Mouse (Mus musculus) thymus, postnatal 14 days (tissue): ENCODE data around the gene Tob2.

Source experiments
- DNase-seq: peaks from one replicate; pipeline ENCODE4 v3.0.0; 2021

Tob2 gene

DNA sequence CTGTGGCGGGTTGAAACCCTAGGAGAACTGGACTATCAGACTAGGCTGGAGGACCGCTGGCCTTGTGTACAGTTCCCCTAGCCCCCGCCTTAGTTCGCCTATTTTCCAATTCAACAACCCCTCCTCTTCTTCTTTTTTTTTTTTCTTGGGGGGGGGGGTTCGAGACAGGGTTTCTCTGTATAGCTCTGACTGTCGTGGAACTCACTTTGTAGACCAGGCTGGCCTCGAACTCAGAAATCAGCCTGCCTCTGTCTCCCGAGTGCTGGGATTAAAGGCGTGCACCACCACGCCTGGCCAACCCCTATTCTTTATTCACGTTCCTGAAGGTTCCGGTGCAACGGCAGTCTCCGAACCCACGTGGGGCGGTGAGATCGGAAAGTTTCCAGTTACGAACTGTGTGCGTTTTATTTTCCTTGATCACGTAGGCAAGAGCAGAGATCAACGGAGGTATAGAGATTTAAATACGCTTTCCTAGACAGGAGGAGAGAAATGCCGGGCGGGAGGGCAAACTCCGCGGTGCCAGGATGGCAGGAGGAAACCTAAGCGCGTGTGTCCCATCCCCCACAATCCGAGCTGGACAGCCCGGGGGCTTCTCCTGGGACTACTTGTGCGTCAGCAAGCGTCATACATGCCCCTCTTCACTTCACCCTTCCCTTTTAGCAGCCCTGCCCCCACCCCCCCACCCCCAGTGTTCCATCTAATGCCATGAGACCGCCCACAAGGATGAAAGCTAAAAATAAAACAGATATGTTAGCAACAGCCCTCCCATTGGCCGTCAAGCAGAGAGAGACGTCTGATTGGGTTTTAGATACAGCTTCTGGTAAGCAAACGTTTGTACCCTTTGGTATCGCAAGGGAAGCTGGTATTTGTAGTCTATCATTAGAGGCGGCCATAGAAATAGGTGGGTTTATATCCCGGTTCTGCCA, 997 bp upstream of the Tob2 start:
- peak; percentile 86 for DNase-seq

DNA sequence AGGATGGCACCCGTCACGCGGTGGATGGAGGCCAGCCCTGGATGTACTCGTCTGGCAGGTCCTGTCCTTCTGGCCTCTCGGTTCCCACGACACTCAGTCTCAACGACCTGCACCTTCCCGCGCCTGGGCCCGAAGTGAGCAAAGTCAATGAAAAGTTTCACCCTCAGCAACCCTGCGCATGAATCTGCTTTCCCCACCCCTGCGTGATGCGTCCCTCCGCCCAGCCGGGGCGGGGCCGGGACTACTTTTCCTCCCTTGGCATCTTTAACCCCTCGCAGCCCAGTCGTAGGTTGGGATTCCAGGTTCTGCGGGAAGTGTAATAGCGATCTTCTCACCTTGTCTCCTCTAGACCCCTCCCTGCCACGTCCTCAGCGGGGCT, 469 bp downstream of the Tob2 start:
- DNase-seq: peak; percentile 95

DNA sequence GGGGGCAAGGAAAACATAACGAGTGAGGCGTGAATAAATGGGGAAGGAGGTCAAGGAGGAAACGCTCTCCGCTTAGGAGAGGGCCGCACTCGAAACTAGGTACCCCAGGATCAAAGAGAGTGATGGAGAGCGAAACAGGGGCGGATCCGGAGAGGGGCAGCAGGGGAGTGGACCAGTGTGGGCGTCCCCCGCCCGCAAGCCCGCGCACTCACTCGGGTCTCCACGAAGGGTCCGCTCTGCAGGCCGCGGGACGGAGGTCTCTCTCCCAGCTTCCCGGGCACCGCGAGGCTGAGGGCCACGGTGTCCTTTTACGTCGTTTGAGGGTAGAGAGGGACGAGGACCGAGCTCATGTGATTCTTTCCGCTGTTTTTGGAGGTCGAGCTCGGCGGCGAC, 876 bp downstream of the Tob2 start:
- DNase-seq: peak; percentile 69

DNA sequence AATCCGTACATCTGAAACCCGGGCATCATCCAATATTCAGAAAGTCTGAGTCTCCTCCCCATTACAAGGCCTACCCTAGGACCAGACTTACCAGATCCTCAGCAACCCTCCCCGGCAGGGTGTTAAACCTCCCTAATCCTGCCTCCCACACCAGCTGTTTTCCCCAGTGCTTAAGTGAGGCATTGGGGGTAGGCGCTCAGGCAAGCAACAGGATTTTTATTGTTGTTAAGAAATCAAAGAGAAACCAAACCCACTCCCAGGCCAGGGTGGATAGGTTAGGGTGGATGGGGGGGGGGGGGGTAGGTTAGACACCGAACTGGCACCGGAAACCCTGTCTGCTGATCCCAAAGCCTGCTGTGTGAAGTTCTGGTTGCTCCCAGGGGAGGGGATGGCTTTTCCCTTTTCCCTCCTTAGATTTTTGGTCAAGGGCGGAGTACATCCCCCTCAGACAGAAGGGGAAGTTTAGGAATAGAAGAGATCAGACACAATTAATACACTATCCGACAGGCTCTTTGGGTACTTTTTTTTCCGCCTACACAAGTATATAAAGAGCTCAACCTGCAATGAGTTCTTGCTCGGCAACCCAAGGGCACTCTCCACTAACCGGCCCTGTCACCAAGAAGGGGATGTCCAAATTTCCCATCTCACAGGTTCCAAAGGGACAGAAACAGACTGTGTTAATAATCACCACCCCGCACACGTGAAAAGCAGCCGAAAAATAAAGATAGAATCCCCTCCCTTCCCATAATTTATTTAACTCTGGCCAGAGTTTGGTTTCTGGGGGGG, 1.5 kb downstream of the Tob2 start:
- peak; percentile 40 for DNase-seq

DNA sequence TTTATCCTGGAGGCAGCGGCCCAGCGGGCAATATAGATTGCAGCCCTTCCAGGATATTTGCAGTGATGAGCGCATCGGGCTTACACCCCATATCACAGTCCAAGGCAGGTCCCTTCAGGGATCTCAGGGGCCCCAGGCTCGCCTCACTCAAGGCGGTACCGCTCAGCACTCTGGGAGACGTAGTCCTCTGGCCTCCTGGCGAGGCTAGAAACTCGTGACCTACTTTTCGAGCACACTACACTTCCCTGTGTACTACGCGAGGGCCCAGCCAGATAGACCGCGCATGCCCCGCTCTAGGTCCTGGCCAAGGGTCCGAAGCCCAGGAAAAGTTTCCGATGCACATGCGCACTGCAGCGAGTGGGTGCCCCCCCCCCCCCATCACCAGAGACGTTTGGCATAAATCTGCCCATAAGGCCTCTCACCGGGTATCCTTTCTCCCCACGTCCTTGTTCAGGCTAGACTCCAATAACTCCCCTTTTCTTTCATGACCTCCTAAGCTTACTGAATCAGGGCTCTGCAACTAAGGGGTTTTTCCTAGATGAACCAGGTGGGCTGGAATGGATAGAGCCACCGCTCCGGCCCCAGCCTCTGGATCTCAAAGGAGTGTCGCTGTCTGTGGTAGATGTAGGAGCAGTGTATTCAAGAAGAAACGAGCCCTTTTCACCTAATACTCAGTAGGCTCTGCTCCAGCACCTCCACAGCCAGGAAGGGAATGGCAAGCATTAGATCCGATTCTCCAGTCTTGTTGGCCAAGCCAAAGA, 2.4 kb downstream of the Tob2 start:
- DNase-seq: peak; percentile 85

DNA sequence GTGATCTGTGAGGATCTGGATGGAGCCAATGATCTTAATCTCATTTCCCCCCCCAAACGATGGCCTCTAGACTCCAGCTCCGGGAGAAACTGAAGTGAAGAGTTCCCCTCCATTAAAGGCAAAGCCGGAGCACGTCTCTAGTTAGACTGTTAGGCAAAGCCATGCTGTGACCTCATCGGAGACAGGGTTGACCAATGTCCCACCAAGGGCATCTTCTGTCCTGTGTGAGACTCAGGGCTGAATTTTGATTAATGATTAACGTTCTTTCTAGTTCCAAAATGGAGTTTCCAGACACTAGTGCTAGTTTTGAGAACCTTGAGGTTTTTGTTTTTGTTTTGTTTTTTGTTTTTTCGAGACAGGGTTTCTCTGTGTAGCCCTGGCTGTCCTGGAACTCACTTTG, 5.5 kb downstream of the Tob2 start:
- DNase-seq: no peak

DNA sequence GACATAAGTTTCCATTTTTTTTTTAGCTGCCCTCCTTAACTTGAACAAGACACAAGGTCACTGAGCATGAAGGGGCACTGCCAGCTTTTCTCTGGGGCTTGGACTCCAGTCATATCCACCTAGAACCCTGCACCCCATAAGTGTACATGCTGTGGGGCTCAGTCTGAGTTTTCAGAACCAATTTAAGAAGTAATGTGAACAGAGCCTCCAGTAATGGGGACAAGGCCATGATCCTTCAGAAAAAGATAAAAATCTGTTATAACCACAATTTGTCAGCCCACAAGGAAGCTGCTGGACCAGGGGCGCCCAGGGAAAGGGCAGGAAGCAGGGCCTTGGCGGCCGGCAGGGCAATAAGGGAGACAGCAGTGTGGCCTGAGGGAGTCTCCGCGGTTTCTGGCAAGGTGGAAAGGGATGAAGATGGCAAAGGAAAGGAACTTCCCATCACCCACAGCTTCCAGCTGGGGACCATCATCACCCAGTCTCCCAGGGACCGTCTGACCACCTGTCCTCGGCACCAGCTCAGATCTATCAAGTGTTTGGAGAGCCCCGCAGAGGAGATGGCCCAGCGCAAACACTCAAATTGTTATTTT, 6.1 kb downstream of the Tob2 start:
- DNase-seq: no peak

DNA sequence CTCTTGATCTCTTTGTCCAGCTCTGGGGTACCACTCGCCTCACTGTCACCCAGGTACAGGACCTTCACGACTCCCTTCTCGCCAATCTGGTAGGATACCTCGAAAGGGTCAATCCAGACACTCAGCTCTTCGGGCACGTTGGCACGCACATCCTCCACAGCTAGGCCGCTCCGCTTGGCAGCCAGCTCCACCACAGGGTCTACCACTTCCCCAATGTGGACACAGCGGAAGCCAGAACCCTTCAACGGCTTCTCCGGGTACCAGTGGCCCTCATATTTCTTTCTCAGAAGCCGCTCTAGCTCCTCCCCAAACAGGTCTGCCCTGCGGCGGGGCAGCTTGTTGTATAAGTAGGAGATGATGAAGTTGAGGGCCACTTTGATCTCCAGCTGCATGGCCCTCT, 7.2 kb downstream of the Tob2 start:
- peak; percentile 23 for DNase-seq

DNA sequence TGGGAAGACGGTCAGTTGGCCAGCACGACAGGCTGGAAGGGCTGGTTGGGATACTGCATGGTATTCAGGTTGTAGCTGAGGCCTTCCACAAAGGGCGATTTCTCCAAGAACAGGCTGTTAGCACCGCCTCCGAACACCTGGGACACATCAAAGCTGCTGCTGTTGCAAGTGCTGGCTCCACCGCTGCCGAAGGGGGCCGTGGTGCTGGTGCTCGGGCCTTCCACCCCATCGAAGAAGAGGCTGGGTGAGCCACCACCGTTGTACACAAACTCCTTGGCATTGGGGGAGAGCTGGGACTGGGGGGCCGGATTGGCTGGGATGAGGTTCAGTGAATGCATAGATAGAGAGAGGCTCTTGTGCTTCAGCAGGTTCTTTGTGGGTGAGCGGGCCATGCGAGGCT, 7.9 kb downstream of the Tob2 start:
- DNase-seq: peak; percentile 58

DNA sequence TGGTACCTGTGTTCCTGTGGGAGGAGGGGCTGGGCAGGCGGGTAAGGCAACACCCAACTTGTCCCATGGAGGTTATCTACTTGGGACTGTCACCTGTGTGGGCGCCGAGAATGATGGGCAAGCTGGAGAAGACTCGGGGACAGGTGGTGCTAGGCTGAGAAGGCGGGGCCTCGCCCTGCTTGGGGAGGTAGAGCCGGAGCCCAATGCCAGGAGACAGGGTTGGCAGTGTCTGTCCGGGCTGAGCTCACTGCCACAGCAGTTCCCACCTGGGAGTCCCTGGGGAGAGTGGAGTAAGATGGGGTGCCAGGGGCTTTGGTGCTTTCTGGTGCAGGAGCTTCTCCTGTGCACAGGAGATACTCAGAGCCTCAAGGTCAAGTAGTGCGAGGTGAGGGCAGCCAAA, 9.5 kb downstream of the Tob2 start:
- DNase-seq: no peak

DNA sequence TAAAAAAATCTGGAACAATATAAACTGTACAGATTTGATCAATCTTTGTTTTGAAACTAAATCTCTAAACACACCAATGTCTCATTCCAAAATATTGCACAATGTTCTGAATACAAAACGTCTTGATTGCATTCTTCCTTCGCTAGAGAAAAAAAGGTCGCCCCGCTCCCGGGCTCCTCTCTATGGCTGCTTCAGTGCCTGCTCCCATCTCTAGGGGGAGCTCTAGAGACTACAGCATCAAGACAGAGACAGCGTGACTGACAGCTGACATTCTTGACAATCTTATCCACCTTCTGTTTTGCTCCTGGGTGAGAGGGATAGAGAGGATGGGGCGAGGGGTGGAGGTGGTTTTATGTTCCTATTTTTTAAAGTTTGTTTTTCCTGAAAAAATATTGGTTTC, 10.3 kb downstream of the Tob2 start:
- peak; percentile 77 for DNase-seq

DNA sequence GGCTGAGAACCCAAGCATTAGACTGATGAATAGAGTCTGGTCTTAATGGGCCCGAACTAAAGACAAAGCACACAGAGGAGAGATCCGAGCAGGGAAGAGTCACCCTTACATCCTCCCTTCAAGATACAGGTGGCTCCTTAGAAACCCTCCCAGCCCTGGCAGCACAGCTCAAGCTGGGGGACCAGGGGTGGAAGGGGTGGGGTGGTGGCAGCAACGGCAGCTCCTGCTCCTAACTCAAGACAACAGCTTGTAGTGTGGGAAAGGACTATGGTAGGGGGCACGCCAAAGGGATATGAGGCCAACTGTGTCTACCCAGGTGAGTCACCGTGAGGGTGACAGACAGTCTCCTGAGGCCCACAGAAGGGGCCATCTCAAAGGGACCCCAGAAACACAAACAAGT, 10.7 kb downstream of the Tob2 start:
- DNase-seq: no peak

DNA sequence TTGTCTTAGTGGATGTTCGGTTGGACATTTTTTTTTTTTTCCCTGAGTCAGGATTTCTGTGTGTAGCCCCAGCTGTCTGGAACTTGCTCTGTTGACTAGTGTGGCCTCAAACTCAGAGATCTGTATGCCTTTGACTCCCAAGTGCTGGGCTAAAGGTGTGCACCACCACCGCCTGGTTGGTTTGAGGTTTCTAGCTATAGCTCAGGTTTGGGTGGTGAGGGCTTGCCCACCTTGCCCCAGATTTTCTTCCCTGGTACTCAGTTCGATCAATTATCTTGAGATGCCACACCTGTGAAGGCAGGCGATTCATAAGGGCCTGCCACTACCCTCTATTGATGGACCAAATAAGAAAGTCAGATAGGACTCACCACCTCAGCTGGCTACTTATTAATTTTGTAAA, 11.4 kb downstream of the Tob2 start:
- DNase-seq: no peak

DNA sequence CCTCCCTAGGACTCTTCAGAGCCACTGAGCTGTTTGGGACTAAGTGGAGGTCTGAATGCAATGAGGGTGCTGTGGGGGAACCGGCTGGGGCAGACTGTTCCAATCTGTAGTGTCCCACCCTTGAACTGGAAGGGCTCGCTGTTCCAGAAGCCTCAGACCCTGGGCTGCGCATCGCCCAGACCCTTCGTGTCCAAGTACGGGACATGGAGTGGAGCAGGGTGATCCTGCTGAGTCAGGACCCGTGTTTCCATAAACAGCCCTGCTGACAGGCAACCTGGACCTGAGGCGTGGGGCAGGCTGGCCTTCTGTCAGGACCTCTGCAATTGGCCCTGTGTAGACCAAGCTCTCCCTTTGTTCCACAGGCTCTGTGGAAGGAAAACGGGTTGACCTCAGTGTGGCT, 11.8 kb downstream of the Tob2 start:
- no peak for DNase-seq

DNA sequence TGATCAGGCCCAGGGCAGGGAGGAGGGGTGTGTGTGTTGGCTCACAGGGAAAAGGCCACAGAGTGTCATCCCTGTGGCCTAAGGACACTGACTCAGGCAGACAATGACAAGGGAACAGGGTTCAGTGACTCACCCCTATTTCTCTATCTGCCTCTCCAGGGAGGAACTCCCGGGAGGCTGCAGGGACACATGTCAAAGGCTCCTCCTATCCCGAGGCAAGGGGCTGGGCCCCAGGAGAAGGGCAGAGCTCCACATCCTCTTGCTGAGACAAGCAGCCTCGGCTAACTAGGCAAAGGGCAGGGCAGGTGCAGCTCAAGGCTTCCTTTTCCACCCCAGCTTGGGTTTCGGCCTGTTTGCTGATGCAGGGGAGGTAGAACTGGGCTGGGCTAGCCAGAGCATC, 12.9 kb downstream of the Tob2 start:
- DNase-seq: no peak

DNA sequence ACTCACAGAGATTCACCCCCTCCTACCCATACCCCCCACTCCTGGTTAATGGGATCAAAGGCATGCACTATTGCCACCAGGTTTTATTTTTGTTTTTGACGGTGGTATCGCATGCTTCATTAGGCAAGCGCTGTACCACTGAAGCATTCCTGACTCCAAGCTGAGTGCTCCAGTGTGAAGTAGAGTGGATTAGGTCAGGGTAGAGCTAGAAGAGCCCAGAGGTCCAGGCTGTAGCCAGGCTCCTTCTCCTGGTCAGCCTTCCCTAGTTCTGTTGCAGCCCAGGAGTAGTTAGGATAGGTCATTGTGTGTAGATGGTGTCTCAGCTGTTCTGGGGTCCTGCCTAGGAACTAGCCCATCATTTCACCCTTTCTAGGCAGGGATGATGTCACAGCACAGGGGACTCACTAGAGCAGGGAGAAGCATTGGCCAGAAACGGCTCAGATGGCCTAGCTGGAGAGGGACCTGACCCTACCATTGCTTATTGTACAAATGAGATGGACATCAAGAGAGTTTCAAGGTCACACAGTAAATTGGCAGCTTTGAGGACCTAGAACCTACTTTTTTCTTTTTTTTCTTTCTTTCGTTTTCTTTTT, 13.5 kb downstream of the Tob2 start:
- no peak for DNase-seq

DNA sequence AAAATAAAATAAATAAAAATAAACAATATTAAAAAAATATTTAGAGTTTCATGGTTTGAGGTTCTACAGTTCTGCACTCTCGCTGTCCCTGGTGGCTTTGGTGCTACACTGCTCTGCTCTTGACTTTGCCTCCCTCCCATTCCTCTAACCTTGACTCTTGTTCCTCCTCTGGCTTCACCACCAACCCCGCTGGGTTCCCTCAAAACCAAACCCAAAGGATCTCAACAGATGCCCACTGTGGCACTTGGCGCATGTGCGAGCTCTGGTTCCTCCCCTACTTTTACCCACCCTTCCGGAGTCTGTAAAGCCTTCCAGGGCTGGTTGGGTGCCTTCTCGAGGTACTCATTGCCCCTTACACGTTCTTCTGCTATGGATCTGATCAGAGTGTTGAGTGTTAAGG, 16.3 kb downstream of the Tob2 start:
- no peak for DNase-seq

DNA sequence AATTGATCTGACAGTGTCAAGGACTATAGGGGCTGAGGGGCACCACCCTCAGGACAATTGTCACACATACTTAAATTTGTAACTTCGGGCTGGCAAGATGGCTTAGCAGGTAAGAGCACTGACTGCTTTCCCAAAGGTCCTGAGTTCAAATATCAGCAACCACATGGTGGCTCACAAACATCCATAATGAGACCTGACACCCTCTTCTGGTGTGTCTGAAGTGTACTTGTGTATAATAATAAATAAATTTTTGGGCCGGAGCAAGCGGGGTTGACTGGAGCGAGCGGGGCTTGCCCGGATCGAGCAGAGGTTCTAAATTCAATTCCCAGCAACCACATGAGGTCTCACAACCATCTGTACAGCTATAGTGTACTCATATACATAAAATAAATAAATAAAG, 18.3 kb downstream of the Tob2 start:
- DNase-seq: no peak

DNA sequence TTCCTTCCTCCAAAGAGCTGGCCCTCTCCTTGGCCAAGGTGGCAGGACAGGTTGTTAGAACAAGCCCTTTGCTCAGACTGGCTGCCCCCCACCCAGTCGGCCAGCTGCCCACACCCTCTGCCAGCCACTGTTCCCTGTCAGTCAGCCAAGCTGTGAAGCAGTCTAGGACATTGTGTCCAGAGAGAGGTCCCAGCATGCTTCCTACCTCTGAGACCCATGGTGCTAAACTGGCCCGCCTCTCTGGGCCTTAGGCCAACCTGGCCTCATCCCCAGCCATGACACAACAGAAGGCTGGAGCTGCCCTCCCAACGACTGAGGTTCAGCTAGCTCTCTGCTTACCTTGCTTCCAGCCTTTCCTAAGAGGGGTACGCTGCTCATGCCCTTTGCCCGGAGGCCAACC, 19.0 kb downstream of the Tob2 start:
- no peak for DNase-seq

DNA sequence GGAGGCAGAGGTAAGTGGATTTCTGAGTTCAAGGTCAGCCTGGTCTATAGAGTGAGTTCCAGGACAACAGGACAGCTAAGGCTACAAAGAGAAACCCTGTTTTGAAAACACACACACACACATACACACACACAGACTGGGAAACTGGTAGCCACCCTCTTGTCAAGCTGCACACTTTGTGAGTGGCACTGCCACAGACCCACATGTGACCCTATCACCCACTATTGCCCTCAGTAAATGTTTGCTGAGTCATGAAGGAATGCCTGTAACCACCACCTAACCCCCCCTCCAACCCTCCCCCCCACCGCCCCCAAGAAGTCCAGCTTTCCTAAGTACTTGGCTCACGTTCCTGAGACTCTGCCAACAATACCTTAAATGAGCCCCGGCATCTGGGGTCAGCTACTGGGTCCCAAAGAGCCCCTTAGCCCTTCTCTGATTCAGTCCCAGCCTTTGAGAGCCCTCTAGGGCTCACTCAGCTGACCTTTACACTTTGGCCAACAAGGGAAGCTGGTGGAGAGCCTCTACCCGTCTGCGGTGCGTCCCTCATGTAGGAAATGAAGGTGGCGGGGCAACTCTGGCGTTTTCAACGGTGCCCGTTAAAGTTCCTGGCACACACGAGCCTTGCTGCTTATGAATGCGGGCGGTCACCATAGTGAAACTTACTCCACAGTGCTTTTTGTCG, 19.9 kb downstream of the Tob2 start:
- no peak for DNase-seq

DNA sequence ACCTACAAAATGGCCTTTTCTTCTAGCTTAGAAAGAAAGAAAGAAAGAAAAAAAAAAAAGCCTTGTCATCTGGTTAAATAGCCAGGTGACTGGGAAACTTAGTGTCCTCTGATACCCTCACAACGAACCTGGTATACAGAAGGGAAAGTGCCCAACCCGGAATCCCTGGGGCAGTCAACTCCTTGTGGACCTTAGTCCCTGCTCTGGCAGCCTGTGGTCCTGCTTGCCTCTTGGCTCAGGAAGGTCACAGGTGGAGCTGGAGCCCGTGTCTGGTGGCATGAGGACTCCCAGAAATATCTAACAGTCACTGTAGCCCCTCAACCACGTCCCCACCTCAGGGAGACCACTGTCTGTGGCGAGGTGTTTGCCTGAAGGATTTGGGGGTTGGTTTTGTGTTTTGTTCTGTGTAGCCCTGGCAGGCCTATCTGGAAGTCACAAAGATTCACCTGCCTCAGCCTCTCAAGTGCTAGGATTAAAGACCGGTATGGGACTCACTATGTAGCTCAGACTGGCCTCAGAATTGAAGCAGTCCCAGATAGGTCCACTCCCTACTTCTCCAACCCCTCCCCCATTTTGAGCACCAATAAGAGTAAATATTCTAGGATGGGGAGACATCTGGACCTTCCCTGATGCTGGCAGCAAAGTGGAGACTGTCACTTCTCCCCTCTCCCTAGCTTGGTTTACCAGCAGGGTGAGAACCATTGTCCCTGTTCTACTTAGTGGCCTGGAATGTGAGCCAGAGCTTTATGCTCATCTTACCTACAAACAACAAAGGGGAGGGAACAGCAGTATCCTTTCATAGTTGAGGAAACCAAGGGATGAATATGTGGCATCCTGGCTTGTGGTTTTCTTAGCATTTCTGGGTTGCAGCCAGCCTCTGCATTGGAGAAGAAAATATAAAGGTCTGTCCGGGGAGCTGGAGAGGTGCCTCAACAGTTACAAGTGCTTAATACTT, 21.4 kb downstream of the Tob2 start:
- no peak for DNase-seq
